In genomic region chr2:162999744-163000143, GRCm38 (mm10) we compare ENCODE assay signal across 8 mouse cellular contexts. TPM values are rescaled to one million over a fixed set of nuclear protein-coding genes. Genes with fewer than 3 reads are reported as not detected.
A peak's percentile ranks its signal among the peaks of the same experiment; 100 is the strongest.
DNase-seq lines count a peak whose midpoint lies in the region; ATAC-seq and TF ChIP-seq lines count a peak whose summit lies in the region.

No protein-coding gene starts in this region.

- no peak for ATAC-seq in Patski
- 0 out of 2 replicates have a peak, but pooled peaks have one; percentile 39 for ATAC-seq in erythroid progenitor cell, adult 5-6 weeks (replicated peaks; ENCODE audit: low FRiP score, poor library complexity, severe bottlenecking)
- ATAC-seq in megakaryocyte-erythroid progenitor cell, adult 5-6 weeks (replicated peaks; ENCODE audit: low FRiP score, low TSS enrichment, poor library complexity, severe bottlenecking): peak; percentile 64; the same call in 1 of the 2 replicates

- in situ Hi-C loops in Patski (cut with MboI; ENCODE audit: low pct_unique_long_range_greater_than_20kb): loop anchor here (5.0 kb wide), 2 partner anchors 32 to 77 kb away; no protein-coding TSS in a partner anchor

- DNase-seq in cerebellum, postnatal 10 days: peak; percentile 66 to 69
- DNase-seq in cerebellum, adult 11 months: no peak
- DNase-seq in left cerebral cortex, adult 18-20 months (ENCODE audit: low spot score in 2 of 2): peak; percentile 22 to 37
- DNase-seq in left cerebral cortex, adult 9 months (ENCODE audit: low spot score in 2 of 2): no peak
- DNase-seq in Patski (ENCODE audit: low read depth, low spot score): no peak
- DNase-seq in urinary bladder, postnatal 10 days (ENCODE audit: low spot score): no peak

- TF ChIP-seq CTCF in Patski (IDR thresholded peaks at IDR 0.05): peak; percentile 75

- CTCF ChIA-PET in Patski (lab: Charles Lee): interaction anchor here (0.9 to 3.5 kb wide), 9 partner anchors 9 to 95 kb away, joined by 3 to 15 read pairs (median 3); no protein-coding TSS in a partner anchor

- POLR2A ChIA-PET in Patski (lab: Charles Lee): no interaction called here

- no peaks in the 10 kb centered on the region for H3K27me3 ChIP-seq in Patski

RNA-seq across cellular contexts. Expression of gene Sgk2, which starts 12.6 kb away (rescaled TPM):
- total RNA-seq in left cerebral cortex, adult 18-20 months (2021): under 1 TPM; 0.30 to 0.45 TPM
- 4.9 TPM for polyA plus RNA-seq in Patski (2021)
- not detected in 2 replicates for total RNA-seq in erythroid progenitor cell, adult 5-6 weeks (2015; ENCODE audit: low replicate concordance)
- total RNA-seq in erythroid progenitor cell, adult 5-6 weeks (2017; ENCODE audit: low replicate concordance): not detected in 2 replicates
- total RNA-seq in megakaryocyte-erythroid progenitor cell, adult 5-6 weeks (2014; fragmentation: Nextera tagmentation): not detected in 2 replicates
- not detected in 2 replicates for total RNA-seq in megakaryocyte-erythroid progenitor cell, adult 5-6 weeks (2017)

RNA-seq across cellular contexts. Expression of gene Ift52, which starts 17.4 kb away (rescaled TPM):
- 10 to 100 TPM; 36.2 to 41.9 TPM for total RNA-seq in left cerebral cortex, adult 18-20 months (2021)
- polyA plus RNA-seq in Patski (2021): 62.9 TPM
- 9.2 and 9.7 TPM in 2 replicates for total RNA-seq in erythroid progenitor cell, adult 5-6 weeks (2015; ENCODE audit: low replicate concordance)
- 7.6 and 12.3 TPM in 2 replicates for total RNA-seq in erythroid progenitor cell, adult 5-6 weeks (2017; ENCODE audit: low replicate concordance)
- 30.3 and 37.7 TPM in 2 replicates for total RNA-seq in megakaryocyte-erythroid progenitor cell, adult 5-6 weeks (2014; fragmentation: Nextera tagmentation)
- total RNA-seq in megakaryocyte-erythroid progenitor cell, adult 5-6 weeks (2017): 19.4 and 32.9 TPM in 2 replicates

RNA-seq across cellular contexts. Expression of gene Mybl2, which starts 54.7 kb away (rescaled TPM):
- 1 to 10 TPM in 1 of 2 experiments, under 1 TPM in 1; 0.59 to 2.2 TPM for total RNA-seq in left cerebral cortex, adult 18-20 months (2021)
- polyA plus RNA-seq in Patski (2021): 11.1 TPM
- 79.3 and 110 TPM in 2 replicates for total RNA-seq in erythroid progenitor cell, adult 5-6 weeks (2015; ENCODE audit: low replicate concordance)
- 121 and 132 TPM in 2 replicates for total RNA-seq in erythroid progenitor cell, adult 5-6 weeks (2017; ENCODE audit: low replicate concordance)
- total RNA-seq in megakaryocyte-erythroid progenitor cell, adult 5-6 weeks (2014; fragmentation: Nextera tagmentation): 52.7 and 60.8 TPM in 2 replicates
- total RNA-seq in megakaryocyte-erythroid progenitor cell, adult 5-6 weeks (2017): 22.3 and 33.9 TPM in 2 replicates

RNA-seq across cellular contexts. Expression of gene L3mbtl1, which starts 56.5 kb away (rescaled TPM):
- total RNA-seq in left cerebral cortex, adult 18-20 months (2021): 10 to 100 TPM; 13.4 to 15.7 TPM
- polyA plus RNA-seq in Patski (2021): 0.09 TPM
- 0.36 TPM in 1 of 2 replicates, not detected in the other for total RNA-seq in erythroid progenitor cell, adult 5-6 weeks (2015; ENCODE audit: low replicate concordance)
- total RNA-seq in erythroid progenitor cell, adult 5-6 weeks (2017; ENCODE audit: low replicate concordance): not detected in 2 replicates
- total RNA-seq in megakaryocyte-erythroid progenitor cell, adult 5-6 weeks (2014; fragmentation: Nextera tagmentation): 0.81 TPM in 1 of 2 replicates, not detected in the other
- total RNA-seq in megakaryocyte-erythroid progenitor cell, adult 5-6 weeks (2017): not detected in 2 replicates

Comparison
In these comparisons a context has a peak if more than half of its experiments do, and no peak if none do; other contexts are left out.
1. DNase-seq: peak in cerebellum, postnatal 10 days (2 of 2) and left cerebral cortex, adult 18-20 months (2 of 2); none in cerebellum, adult 11 months (single experiment), left cerebral cortex, adult 9 months (0 of 2), Patski (single experiment) and urinary bladder, postnatal 10 days (single experiment).
2. RNA of gene Mybl2, which starts 54.7 kb away (total RNA-seq): 79.3 to 132 TPM in erythroid progenitor cell, adult 5-6 weeks and 22.3 to 60.8 TPM in megakaryocyte-erythroid progenitor cell, adult 5-6 weeks; 0.59 to 2.2 TPM in left cerebral cortex, adult 18-20 months; every median in the first group is over 4 times any median in the second.